Mouse (Mus musculus) heart, embryonic 11.5 days (tissue): ENCODE data around the gene Sf1. TPM values are rescaled to one million over a fixed set of nuclear protein-coding genes. Genes with fewer than 3 reads are reported as not detected.

Experiments
- ATAC-seq: fragments of 200-750 bp; cut with Nextera tagmentation; replicated peaks from 2 replicates; pipeline ENCODE4 v1.8.0; 2017; ENCODE audit warnings: moderate library complexity; ENCODE audit not compliant: insufficient number of reproducible peaks, low FRiP score, low TSS enrichment
- H3K27ac ChIP-seq: fragments of 300-500 bp; sonication (generic); 2 replicates; pipeline ENCODE4 v1.5.1; 2014; ENCODE audit warnings: mild to moderate bottlenecking, low read depth, low read length
- H3K27me3 ChIP-seq: fragments of 300-500 bp; sonication (generic); 2 replicates; pipeline ENCODE4 v1.6.1; 2014; ENCODE audit warnings: mild to moderate bottlenecking, low read length, mixed read lengths; ENCODE audit not compliant: control insufficient read depth, insufficient read depth
- H3K36me3 ChIP-seq: fragments of 300-500 bp; sonication (generic); 2 replicates; pipeline ENCODE4 v1.6.1; 2014; ENCODE audit warnings: mild to moderate bottlenecking, low read length, moderate library complexity, mixed read lengths; ENCODE audit not compliant: control insufficient read depth, insufficient read depth
- H3K4me1 ChIP-seq: fragments of 300-500 bp; sonication (generic); 2 replicates; pipeline ENCODE4 v1.6.1; 2014; ENCODE audit warnings: low read length; ENCODE audit not compliant: control insufficient read depth, insufficient read depth
- H3K4me2 ChIP-seq: fragments of 300-500 bp; sonication (generic); 2 replicates; pipeline ENCODE4 v1.6.1; 2014; ENCODE audit warnings: mild to moderate bottlenecking, moderate library complexity
- H3K4me3 ChIP-seq: fragments of 300-500 bp; sonication (generic); 2 replicates; pipeline ENCODE4 v1.5.1; 2014; ENCODE audit warnings: low read depth, low read length
- H3K9ac ChIP-seq: fragments of 300-500 bp; sonication (generic); 2 replicates; pipeline ENCODE4 v1.6.1; 2014; ENCODE audit warnings: mild to moderate bottlenecking, low read depth, low read length, moderate library complexity
- H3K9me3 ChIP-seq: fragments of 300-500 bp; sonication (generic); replicated peaks from 2 replicates; pipeline ENCODE4 v1.6.1; 2016; ENCODE audit warnings: low read length; ENCODE audit not compliant: control insufficient read depth
- WGBS: fragments of 180-500 bp; shearing (Covaris S2); extraction: QIAGEN DNeasy Blood & Tissue Kit; methylation state at CpG from one replicate; pipeline ENCODE4 v1.1.7; 2014; ENCODE audit not compliant: insufficient replicate concordance; 5-methylcytosine and 5-hydroxymethylcytosine counted together
- polyA plus RNA-seq: library from polyadenylated mRNA; unstranded; fragments of >200 nt; fragmentation: Nextera tagmentation; extraction: Ambion mirVana; gene quantifications from 2 replicates; pipeline ENCODE4 v1.2.1, GENCODE M21; 2014

The Sf1 gene
- polyA plus RNA-seq, 1 experiment from 2014 or later: 106 TPM

DNA sequence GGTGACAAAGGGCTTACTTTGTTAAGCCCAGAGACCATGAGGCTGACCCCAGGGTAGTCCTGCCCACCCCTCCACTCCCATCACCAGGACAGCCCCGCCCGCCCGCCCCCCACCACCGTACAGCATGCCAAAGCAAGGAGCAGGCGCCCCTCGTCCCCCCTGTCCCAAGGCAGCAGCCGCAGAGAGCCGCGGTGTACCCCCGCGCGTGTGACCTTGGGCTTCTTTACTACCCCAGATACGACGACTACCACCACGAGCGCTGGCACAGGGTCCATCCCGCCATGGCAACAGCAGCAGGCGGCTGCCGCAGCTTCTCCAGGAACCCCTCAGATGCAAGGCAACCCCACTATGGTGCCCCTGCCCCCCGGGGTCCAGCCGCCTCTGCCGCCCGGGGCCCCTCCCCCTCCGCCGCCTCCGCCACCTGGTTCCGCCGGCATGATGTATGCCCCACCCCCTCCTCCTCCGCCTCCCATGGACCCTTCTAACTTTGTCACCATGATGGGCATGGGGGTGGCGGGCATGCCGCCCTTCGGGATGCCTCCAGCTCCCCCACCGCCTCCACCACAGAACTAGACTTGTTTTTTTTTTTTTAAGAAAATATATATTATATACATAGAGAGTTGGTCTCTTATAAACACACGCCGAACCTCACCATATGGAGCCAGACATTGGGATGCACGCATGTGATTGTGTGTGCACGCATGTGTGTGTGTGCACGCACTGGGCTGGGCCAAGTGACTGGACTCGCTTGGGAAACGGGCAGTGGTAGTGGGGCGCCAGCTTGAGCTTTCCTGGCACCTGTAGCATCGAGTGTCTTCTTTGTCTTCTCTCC, 12.1 kb downstream of the Sf1 start:
- no peak overlapping the region for H3K4me2 ChIP-seq
- no peaks in the 10 kb centered on the region for H3K27me3 ChIP-seq
- H3K9ac ChIP-seq: no peak overlapping the region
- ATAC-seq: 0 out of 2 replicates have a peak, but pooled peaks have one; percentile 41
- 93% methylated on average over 42 of the region's 42 CpGs for WGBS
- peaks cover 69% of the 10 kb centered on the region for H3K36me3 ChIP-seq
- no peak overlapping the region for H3K27ac ChIP-seq
- peaks cover 6% of the 10 kb centered on the region; the same call in 1 of the 2 replicates for H3K4me1 ChIP-seq
- H3K9me3 ChIP-seq: no peaks in the 10 kb centered on the region
- H3K4me3 ChIP-seq: no peak overlapping the region

DNA sequence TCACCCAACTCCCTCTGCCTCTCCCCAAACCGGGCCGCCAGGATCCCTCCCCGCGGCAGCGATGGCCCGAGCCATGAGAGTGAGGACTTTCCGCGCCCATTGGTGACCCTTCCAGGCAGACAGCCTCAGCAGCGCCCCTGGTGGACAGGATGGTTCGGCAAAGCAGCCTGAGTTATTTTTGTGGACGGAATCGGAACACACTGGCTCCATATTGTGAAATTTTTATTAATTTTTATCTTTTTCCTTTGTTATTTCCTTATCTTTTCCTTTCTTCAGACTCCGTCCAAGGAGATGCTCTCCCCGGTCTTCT, 12.7 kb downstream of the Sf1 start:
- Histone ChIP-seq H3K9me3 (no peaks in the 10 kb centered on the region), H3K27ac (no peak overlapping the region), H3K9ac (no peak overlapping the region), H3K4me1 (peaks cover 6% of the 10 kb centered on the region; the same call in 1 of the 2 replicates), H3K4me3 (no peak overlapping the region), H3K36me3 (peaks cover 63% of the 10 kb centered on the region), H3K4me2 (no peak overlapping the region), H3K27me3 (no peaks in the 10 kb centered on the region)
- ATAC-seq: no peak
- 70% methylated on average over 14 of the region's 14 CpGs for WGBS

DNA sequence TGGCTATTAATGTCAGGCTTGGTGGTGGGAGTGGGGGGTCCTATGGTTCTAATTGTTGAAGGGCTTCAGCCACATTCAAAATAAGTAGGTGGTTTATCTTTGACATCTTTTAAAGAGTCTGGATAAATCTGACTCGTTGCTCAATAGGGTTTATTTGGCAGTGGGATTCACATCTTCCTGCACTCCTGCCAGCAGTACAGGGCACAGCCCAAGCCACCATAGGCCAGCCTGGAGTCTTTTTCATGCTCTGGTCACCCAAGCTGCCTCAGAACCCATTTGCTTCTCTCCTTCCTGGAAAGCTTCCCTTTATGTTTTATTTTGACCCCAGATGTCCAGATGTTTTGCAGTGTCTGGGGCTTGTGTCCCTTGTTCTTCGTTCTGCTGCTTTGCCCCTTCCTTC, 13.2 kb downstream of the Sf1 start:
- no peak overlapping the region for H3K27ac ChIP-seq
- no peak overlapping the region for H3K9ac ChIP-seq
- H3K27me3 ChIP-seq: no peaks in the 10 kb centered on the region
- H3K4me1 ChIP-seq: peaks cover 6% of the 10 kb centered on the region; the same call in 1 of the 2 replicates
- no peak for ATAC-seq
- no peak overlapping the region for H3K4me2 ChIP-seq
- H3K36me3 ChIP-seq: peaks cover 59% of the 10 kb centered on the region
- 85% methylated on average over 2 of the region's 2 CpGs for WGBS
- no peaks in the 10 kb centered on the region for H3K9me3 ChIP-seq
- no peak overlapping the region for H3K4me3 ChIP-seq

DNA sequence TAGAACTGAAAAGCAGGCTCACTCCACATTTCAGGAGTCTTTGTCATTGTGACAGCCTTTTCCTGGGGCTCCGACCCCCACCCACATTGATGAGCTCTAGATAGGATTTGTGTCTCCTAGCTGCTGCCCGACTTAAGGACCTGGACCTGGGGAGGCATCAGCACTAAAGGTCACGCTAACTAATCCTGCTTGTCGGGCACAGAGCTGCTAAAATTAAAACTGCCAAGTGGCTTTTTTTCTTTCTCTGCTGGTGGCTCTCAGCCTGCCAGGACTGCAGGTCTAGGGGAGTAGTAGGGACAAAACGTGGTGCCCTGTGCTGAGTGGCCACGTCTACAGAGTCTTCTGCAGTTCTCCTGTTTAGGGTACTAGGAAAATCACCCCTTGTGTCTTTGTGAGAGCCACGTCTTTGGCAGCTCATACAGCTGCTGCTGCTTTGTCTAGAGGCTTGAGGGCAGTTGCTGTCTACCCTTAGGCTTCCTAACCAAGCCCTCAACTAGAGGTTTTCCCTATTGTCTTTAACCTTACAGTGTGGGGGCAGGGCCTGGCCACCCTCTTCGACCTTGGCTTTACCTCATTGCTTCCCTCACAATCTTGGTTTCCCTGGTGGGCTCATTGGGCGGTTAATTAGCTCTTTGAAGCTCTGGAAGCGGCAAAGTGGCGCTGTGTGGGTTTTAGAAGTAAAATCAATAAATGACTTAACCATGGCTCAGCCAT, 14.0 kb downstream of the Sf1 start:
- no peak for ATAC-seq
- H3K9ac ChIP-seq: no peak overlapping the region
- H3K9me3 ChIP-seq: no peaks in the 10 kb centered on the region
- H3K4me1 ChIP-seq: peaks cover 11% of the 10 kb centered on the region
- H3K4me3 ChIP-seq: no peak overlapping the region
- H3K4me2 ChIP-seq: no peak overlapping the region
- no peaks in the 10 kb centered on the region for H3K27me3 ChIP-seq
- H3K36me3 ChIP-seq: peaks cover 51% of the 10 kb centered on the region
- H3K27ac ChIP-seq: no peak overlapping the region
- WGBS: 77% methylated on average over 11 of the region's 11 CpGs

DNA sequence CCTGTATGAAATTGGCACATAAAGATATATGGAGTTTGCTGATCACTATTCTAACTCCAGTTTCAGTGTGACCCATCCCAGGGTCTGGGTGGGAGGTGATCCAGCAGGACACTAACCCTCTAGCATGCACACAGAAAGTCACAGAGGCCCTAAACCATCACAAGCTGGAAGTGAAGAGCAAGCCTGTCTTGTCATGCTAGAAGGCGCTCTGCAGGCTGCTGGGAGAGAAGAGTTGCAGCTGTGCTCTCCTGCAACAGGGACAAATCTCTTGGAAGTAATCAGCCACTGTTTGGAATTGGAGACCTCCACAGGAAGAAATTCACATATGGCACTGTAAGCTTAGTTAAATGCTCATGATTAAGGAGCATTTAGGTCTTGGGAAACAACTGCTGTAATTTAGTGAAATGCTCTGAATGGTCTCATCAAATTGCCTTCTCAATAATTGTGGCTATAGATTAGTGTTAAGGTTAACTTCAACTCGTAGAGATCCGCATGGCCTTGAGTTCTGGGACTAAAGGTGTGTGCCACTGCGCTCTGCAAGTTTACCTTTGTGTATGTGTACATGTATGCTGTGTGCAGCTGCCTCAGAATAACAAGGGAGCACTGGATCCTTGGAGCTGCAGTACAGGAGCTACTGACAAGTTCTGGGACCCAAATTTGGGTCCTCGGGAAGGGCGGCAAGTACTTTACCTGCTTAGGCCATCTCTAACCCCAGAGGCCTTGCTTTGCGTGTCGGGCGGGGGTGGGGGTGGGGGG, 17.1 kb downstream of the Sf1 start:
- no peak overlapping the region for H3K4me3 ChIP-seq
- H3K9ac ChIP-seq: no peak overlapping the region
- H3K36me3 ChIP-seq: peaks cover 23% of the 10 kb centered on the region
- no peaks in the 10 kb centered on the region for H3K9me3 ChIP-seq
- 89% methylated on average over 9 of the region's 9 CpGs for WGBS
- no peak overlapping the region for H3K4me2 ChIP-seq
- H3K4me1 ChIP-seq: peaks cover 26% of the 10 kb centered on the region
- no peaks in the 10 kb centered on the region for H3K27me3 ChIP-seq
- no peak for ATAC-seq
- H3K27ac ChIP-seq: no peak overlapping the region

DNA sequence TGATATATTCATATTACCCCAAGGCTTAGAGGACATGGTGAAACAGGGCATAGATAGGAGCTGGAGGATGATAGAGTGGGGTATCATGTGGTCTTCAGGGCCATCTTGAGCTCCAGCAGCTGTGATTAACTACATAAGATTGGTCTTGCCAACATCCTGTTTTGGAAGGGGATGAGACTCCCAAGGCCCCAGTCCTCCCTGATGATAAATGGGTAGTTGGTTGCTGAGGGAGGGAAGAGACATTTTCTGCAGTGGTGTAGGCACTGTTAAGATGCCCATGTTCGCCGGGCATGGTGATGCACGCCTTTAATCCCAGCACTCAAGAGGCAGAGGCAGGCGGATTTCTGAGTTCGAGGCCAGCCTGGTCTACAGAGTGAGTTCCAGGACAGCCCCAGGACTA, 17.7 kb downstream of the Sf1 start:
- Histone ChIP-seq H3K27me3 (no peaks in the 10 kb centered on the region), H3K9me3 (no peaks in the 10 kb centered on the region), H3K27ac (no peak overlapping the region), H3K4me2 (no peak overlapping the region), H3K9ac (no peak overlapping the region), H3K36me3 (peaks cover 17% of the 10 kb centered on the region), H3K4me3 (no peak overlapping the region), H3K4me1 (peaks cover 32% of the 10 kb centered on the region)
- no peak for ATAC-seq
- 96% methylated on average over 5 of the region's 5 CpGs for WGBS

DNA sequence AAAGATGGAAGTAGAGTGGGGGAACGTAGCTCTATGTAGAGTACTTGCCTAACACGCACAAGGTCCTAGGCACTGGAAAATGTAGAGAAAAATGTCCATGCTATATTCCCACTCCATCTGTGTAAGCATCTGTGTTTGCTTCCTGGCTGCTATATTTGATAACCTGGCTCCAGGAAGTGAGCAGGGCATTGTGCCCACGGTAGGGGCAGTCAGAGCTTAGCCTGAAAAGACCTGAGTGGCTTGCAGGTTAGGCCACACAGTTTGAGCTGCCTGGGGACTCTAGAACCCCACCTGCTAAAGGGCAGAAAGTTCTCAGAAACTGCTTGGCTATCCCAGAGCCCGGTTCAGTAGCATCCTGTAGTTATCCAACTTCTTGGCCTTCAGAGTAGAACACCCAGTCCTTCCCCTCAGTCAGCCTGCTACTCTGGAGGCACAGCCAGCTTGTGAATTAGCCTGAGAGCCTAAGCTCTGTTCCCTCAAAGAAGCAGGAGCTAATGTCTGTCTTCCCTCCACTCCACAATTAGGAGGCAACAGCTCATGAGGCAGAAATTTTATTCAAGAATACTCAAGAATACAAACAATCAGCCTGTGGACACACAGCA, 18.9 kb downstream of the Sf1 start:
- ATAC-seq: no peak
- Histone ChIP-seq H3K4me1 (peaks cover 34% of the 10 kb centered on the region), H3K4me3 (no peak overlapping the region), H3K9me3 (no peaks in the 10 kb centered on the region), H3K4me2 (no peak overlapping the region), H3K36me3 (peaks cover 10% of the 10 kb centered on the region), H3K27ac (peak overlapping the region; percentile 22; the same call in 1 of the 2 replicates), H3K27me3 (no peaks in the 10 kb centered on the region), H3K9ac (no peak overlapping the region)
- 70% methylated on average over 4 of the region's 4 CpGs for WGBS

DNA sequence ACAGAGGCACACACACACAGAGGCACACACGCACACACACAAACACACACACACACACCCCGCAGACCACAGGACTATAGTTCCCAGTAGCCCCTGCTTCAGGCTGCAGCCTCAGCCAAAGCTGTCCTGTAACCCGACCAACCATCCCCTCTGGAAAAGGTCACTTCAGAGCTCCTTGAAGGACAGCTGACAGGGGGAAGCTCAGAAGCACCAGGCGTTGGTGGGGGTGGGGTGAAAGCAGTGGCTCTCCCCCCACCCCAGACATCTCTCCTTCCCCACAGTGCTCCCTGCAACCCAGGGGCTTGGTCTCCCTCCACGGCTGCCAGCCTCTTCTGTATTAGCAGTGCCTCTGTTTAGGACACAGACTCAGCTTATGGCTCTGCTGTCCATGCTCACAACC, 20.0 kb downstream of the Sf1 start:
- H3K4me3 ChIP-seq: no peak overlapping the region
- H3K4me2 ChIP-seq: peak overlapping the region; percentile 82
- peaks cover 1% of the 10 kb centered on the region; the same call in 1 of the 2 replicates for H3K36me3 ChIP-seq
- H3K27ac ChIP-seq: peak overlapping the region; percentile 90
- H3K4me1 ChIP-seq: peaks cover 34% of the 10 kb centered on the region
- no peaks in the 10 kb centered on the region for H3K9me3 ChIP-seq
- WGBS: 36% methylated on average over 5 of the region's 5 CpGs
- no peaks in the 10 kb centered on the region for H3K27me3 ChIP-seq
- no peak for ATAC-seq
- no peak overlapping the region for H3K9ac ChIP-seq
